Mouse (Mus musculus): Measurements from ENCODE around the gene Nova1. TPM values are rescaled to one million over a fixed set of nuclear protein-coding genes. Genes with fewer than 3 reads are reported as not detected.

Gene Nova1
- polyA plus RNA-seq, 1 experiment from 2014 or later, result 29.1 TPM

GRCm38 (mm10) chr12:46782301-46783280 is 36.1 kb downstream of the Nova1 start:
- Histone ChIP-seq H3K9ac (ENCODE audit: low read length) (no peak overlapping the region), H3K9me3 (replicated peaks; ENCODE audit: control insufficient read depth, low read length) (no peaks in the 10 kb centered on the region), H3K4me3 (ENCODE audit: low read depth, low read length) (no peak overlapping the region), H3K27ac (ENCODE audit: low read depth, low read length) (no peak overlapping the region), H3K4me2 (ENCODE audit: low read length) (no peak overlapping the region), H3K27me3 (replicated peaks; ENCODE audit: control insufficient read depth, insufficient read depth, low read length) (no peaks in the 10 kb centered on the region), H3K36me3 (ENCODE audit: control insufficient read depth, insufficient read depth, low read length) (no peaks in the 10 kb centered on the region), H3K4me1 (ENCODE audit: control insufficient read depth, insufficient read depth, low read length) (0 out of 2 replicates have a peak, but pooled peaks cover 5% of the 10 kb centered on the region)
- DNase-seq (ENCODE audit: low spot score) (peak; percentile 42), ATAC-seq (peak; percentile 44; the same call in 1 of the 2 replicates)
- 22% methylated on average over 8 of the region's 8 CpGs for WGBS

GRCm38 (mm10) chr12:46781481-46781880 is 37.2 kb downstream of the Nova1 start:
- no peak overlapping the region for H3K9ac ChIP-seq (ENCODE audit: low read length)
- DNase-seq (ENCODE audit: low spot score) (no peak), ATAC-seq (peak; percentile 60; the same call in 1 of the 2 replicates)
- no peaks in the 10 kb centered on the region for H3K36me3 ChIP-seq (ENCODE audit: control insufficient read depth, insufficient read depth, low read length)
- no peaks in the 10 kb centered on the region for H3K9me3 ChIP-seq (replicated peaks; ENCODE audit: control insufficient read depth, low read length)
- H3K27me3 ChIP-seq (replicated peaks; ENCODE audit: control insufficient read depth, insufficient read depth, low read length), result no peaks in the 10 kb centered on the region
- H3K4me2 ChIP-seq (ENCODE audit: low read length), result no peak overlapping the region
- H3K27ac ChIP-seq (ENCODE audit: low read depth, low read length), result no peak overlapping the region
- no peak overlapping the region for H3K4me3 ChIP-seq (ENCODE audit: low read depth, low read length)
- H3K4me1 ChIP-seq (ENCODE audit: control insufficient read depth, insufficient read depth, low read length), result 0 out of 2 replicates have a peak, but pooled peaks cover 5% of the 10 kb centered on the region

GRCm38 (mm10) chr12:46780983-46781382 is 37.7 kb downstream of the Nova1 start:
- H3K4me2 ChIP-seq (ENCODE audit: low read length), result no peak overlapping the region
- no peaks in the 10 kb centered on the region for H3K9me3 ChIP-seq (replicated peaks; ENCODE audit: control insufficient read depth, low read length)
- no peak for DNase-seq (ENCODE audit: low spot score)
- H3K36me3 ChIP-seq (ENCODE audit: control insufficient read depth, insufficient read depth, low read length), result no peaks in the 10 kb centered on the region
- 84% methylated on average over 2 of the region's 2 CpGs for WGBS
- 0 out of 2 replicates have a peak, but pooled peaks cover 5% of the 10 kb centered on the region for H3K4me1 ChIP-seq (ENCODE audit: control insufficient read depth, insufficient read depth, low read length)
- no peak overlapping the region for H3K4me3 ChIP-seq (ENCODE audit: low read depth, low read length)
- no peak overlapping the region for H3K9ac ChIP-seq (ENCODE audit: low read length)
- no peak overlapping the region for H3K27ac ChIP-seq (ENCODE audit: low read depth, low read length)
- H3K27me3 ChIP-seq (replicated peaks; ENCODE audit: control insufficient read depth, insufficient read depth, low read length), result no peaks in the 10 kb centered on the region
- no peak for ATAC-seq

GRCm38 (mm10) chr12:46759450-46759849 is 59.3 kb downstream of the Nova1 start:
- H3K36me3 ChIP-seq (ENCODE audit: control insufficient read depth, insufficient read depth, low read length), result no peaks in the 10 kb centered on the region
- no peaks in the 10 kb centered on the region for H3K9me3 ChIP-seq (replicated peaks; ENCODE audit: control insufficient read depth, low read length)
- H3K27ac ChIP-seq (ENCODE audit: low read depth, low read length), result no peak overlapping the region
- no peaks in the 10 kb centered on the region for H3K27me3 ChIP-seq (replicated peaks; ENCODE audit: control insufficient read depth, insufficient read depth, low read length)
- ATAC-seq (no peak), DNase-seq (ENCODE audit: low spot score) (no peak)
- 67% methylated on average over 7 of the region's 7 CpGs for WGBS
- H3K4me2 ChIP-seq (ENCODE audit: low read length), result no peak overlapping the region
- H3K9ac ChIP-seq (ENCODE audit: low read length), result no peak overlapping the region
- no peak overlapping the region for H3K4me3 ChIP-seq (ENCODE audit: low read depth, low read length)
- H3K4me1 ChIP-seq (ENCODE audit: control insufficient read depth, insufficient read depth, low read length), result no peaks in the 10 kb centered on the region

- Histone ChIP-seq H3K36me3 (ENCODE audit: control insufficient read depth, insufficient read depth, low read length) (no peaks in the 10 kb centered on the region), H3K27me3 (replicated peaks; ENCODE audit: control insufficient read depth, insufficient read depth, low read length) (no peaks in the 10 kb centered on the region), H3K4me2 (ENCODE audit: low read length) (no peak overlapping the region), H3K9me3 (replicated peaks; ENCODE audit: control insufficient read depth, low read length) (no peaks in the 10 kb centered on the region), H3K9ac (ENCODE audit: low read length) (no peak overlapping the region), H3K27ac (ENCODE audit: low read depth, low read length) (no peak overlapping the region), H3K4me3 (ENCODE audit: low read depth, low read length) (no peak overlapping the region), H3K4me1 (ENCODE audit: control insufficient read depth, insufficient read depth, low read length) (peaks cover 3% of the 10 kb centered on the region; the same call in 1 of the 2 replicates)
- WGBS, result 71% methylated on average over 4 of the region's 4 CpGs
- DNase-seq (ENCODE audit: low spot score) (no peak), ATAC-seq (no peak)
These were observed 64.3 kb downstream of the Nova1 start for GRCm38 (mm10) chr12:46754325-46754848.

GRCm38 (mm10) chr12:46753096-46753495 is 65.6 kb downstream of the Nova1 start:
- Histone ChIP-seq H3K4me1 (ENCODE audit: control insufficient read depth, insufficient read depth, low read length) (peaks cover 3% of the 10 kb centered on the region; the same call in 1 of the 2 replicates), H3K36me3 (ENCODE audit: control insufficient read depth, insufficient read depth, low read length) (no peaks in the 10 kb centered on the region), H3K27me3 (replicated peaks; ENCODE audit: control insufficient read depth, insufficient read depth, low read length) (no peaks in the 10 kb centered on the region), H3K4me3 (ENCODE audit: low read depth, low read length) (no peak overlapping the region), H3K9me3 (replicated peaks; ENCODE audit: control insufficient read depth, low read length) (no peaks in the 10 kb centered on the region), H3K27ac (ENCODE audit: low read depth, low read length) (no peak overlapping the region), H3K9ac (ENCODE audit: low read length) (no peak overlapping the region), H3K4me2 (ENCODE audit: low read length) (no peak overlapping the region)
- ATAC-seq (no peak), DNase-seq (ENCODE audit: low spot score) (no peak)
- WGBS, result 35% methylated on average over 3 of the region's 3 CpGs

GRCm38 (mm10) chr12:46733261-46733660 is 85.5 kb downstream of the Nova1 start:
- H3K4me1 ChIP-seq (ENCODE audit: control insufficient read depth, insufficient read depth, low read length), result no peaks in the 10 kb centered on the region
- no peaks in the 10 kb centered on the region for H3K27me3 ChIP-seq (replicated peaks; ENCODE audit: control insufficient read depth, insufficient read depth, low read length)
- H3K9me3 ChIP-seq (replicated peaks; ENCODE audit: control insufficient read depth, low read length), result no peaks in the 10 kb centered on the region
- H3K9ac ChIP-seq (ENCODE audit: low read length), result no peak overlapping the region
- no peaks in the 10 kb centered on the region for H3K36me3 ChIP-seq (ENCODE audit: control insufficient read depth, insufficient read depth, low read length)
- ATAC-seq (no peak), DNase-seq (ENCODE audit: low spot score) (no peak)
- no peak overlapping the region for H3K27ac ChIP-seq (ENCODE audit: low read depth, low read length)
- H3K4me2 ChIP-seq (ENCODE audit: low read length), result no peak overlapping the region
- H3K4me3 ChIP-seq (ENCODE audit: low read depth, low read length), result no peak overlapping the region

GRCm38 (mm10) chr12:46731943-46732342 is 86.8 kb downstream of the Nova1 start:
- no peak for ATAC-seq

GRCm38 (mm10) chr12:46721914-46722313 is 96.8 kb downstream of the Nova1 start:
- WGBS, result 27% methylated on average over 8 of the region's 8 CpGs
- H3K4me3 ChIP-seq (ENCODE audit: low read depth, low read length), result no peak overlapping the region
- no peaks in the 10 kb centered on the region for H3K9me3 ChIP-seq (replicated peaks; ENCODE audit: control insufficient read depth, low read length)
- ATAC-seq (peak; percentile 46; the same call in 1 of the 2 replicates), DNase-seq (ENCODE audit: low spot score) (peak; percentile 32)
- no peak overlapping the region for H3K9ac ChIP-seq (ENCODE audit: low read length)
- no peaks in the 10 kb centered on the region for H3K27me3 ChIP-seq (replicated peaks; ENCODE audit: control insufficient read depth, insufficient read depth, low read length)
- H3K4me2 ChIP-seq (ENCODE audit: low read length), result no peak overlapping the region
- H3K36me3 ChIP-seq (ENCODE audit: control insufficient read depth, insufficient read depth, low read length), result no peaks in the 10 kb centered on the region
- peaks cover 3% of the 10 kb centered on the region; the same call in 1 of the 2 replicates for H3K4me1 ChIP-seq (ENCODE audit: control insufficient read depth, insufficient read depth, low read length)
- H3K27ac ChIP-seq (ENCODE audit: low read depth, low read length), result no peak overlapping the region

More at GRCm38 (mm10) chr12:46731943-46732342, 86.8 kb downstream of the Nova1 start:
- no peak overlapping the region for H3K9ac ChIP-seq (ENCODE audit: low read length)
- no peak for DNase-seq (ENCODE audit: low spot score)
- 82% methylated on average over 1 of the region's 1 CpGs for WGBS
- no peak overlapping the region for H3K27ac ChIP-seq (ENCODE audit: low read depth, low read length)
- H3K27me3 ChIP-seq (replicated peaks; ENCODE audit: control insufficient read depth, insufficient read depth, low read length), result no peaks in the 10 kb centered on the region
- H3K4me3 ChIP-seq (ENCODE audit: low read depth, low read length), result no peak overlapping the region
- H3K36me3 ChIP-seq (ENCODE audit: control insufficient read depth, insufficient read depth, low read length), result no peaks in the 10 kb centered on the region
- no peaks in the 10 kb centered on the region for H3K4me1 ChIP-seq (ENCODE audit: control insufficient read depth, insufficient read depth, low read length)
- no peak overlapping the region for H3K4me2 ChIP-seq (ENCODE audit: low read length)
- no peaks in the 10 kb centered on the region for H3K9me3 ChIP-seq (replicated peaks; ENCODE audit: control insufficient read depth, low read length)

Measured in forebrain, embryonic 14.5 days (tissue).